Mouse (Mus musculus) G1E (cell line): ENCODE measurements around the gene Hsp90ab1.

Experiments used
- CTCF ChIP-seq: IDR thresholded peaks from 2 replicates; pipeline ENCODE4 v1.5.1; 2012; ENCODE audit warnings: low read depth, low read length, inconsistent platforms, mixed read lengths
- POLR2AphosphoS5 ChIP-seq: IDR thresholded peaks from 2 replicates; pipeline ENCODE4 v1.6.1; 2012; ENCODE audit warnings: low read depth, low read length, inconsistent platforms; ENCODE audit not compliant: insufficient replicate concordance

- TF ChIP-seq POLR2AphosphoS5 (no peak), CTCF (no peak)
Observed at GRCm38 (mm10) chr17:45593479-45593878, 20.4 kb upstream of the Hsp90ab1 start.
